Mouse (Mus musculus): ENCODE data around the gene Zfp513. TPM values are rescaled to one million over a fixed set of nuclear protein-coding genes. Genes with fewer than 3 reads are reported as not detected.

Zfp513 gene
- polyA plus RNA-seq, 1 experiment from 2014 or later: 6.5 TPM

- 93% methylated on average over 4 of the region's 4 CpGs for WGBS
- H3K4me2 ChIP-seq (ENCODE audit: low read depth, low read length): no peak overlapping the region
- no peak overlapping the region for H3K27ac ChIP-seq (ENCODE audit: low read length)
- no peak overlapping the region for H3K9ac ChIP-seq (ENCODE audit: low read length)
- H3K4me3 ChIP-seq (ENCODE audit: low read length): no peak overlapping the region
- H3K4me1 ChIP-seq (ENCODE audit: control insufficient read depth, insufficient read depth, low read length): peaks cover 18% of the 10 kb centered on the region
- ATAC-seq (replicated peaks; ENCODE audit: extremely low read depth, insufficient read depth, low FRiP score): no peak
- no peaks in the 10 kb centered on the region for H3K27me3 ChIP-seq (ENCODE audit: control insufficient read depth, insufficient read depth, low read length)
- peaks cover 58% of the 10 kb centered on the region for H3K36me3 ChIP-seq (ENCODE audit: control insufficient read depth, insufficient read depth)
- peaks cover 4% of the 10 kb centered on the region for H3K9me3 ChIP-seq (replicated peaks; ENCODE audit: control insufficient read depth, low read length)
These were observed 6.4 kb downstream of the Zfp513 start for GRCm38 (mm10) chr5:31195671-31196070.

- Histone ChIP-seq H3K27me3 (ENCODE audit: control insufficient read depth, insufficient read depth, low read length) (no peaks in the 10 kb centered on the region), H3K9me3 (replicated peaks; ENCODE audit: control insufficient read depth, low read length) (no peaks in the 10 kb centered on the region), H3K9ac (ENCODE audit: low read length) (peak overlapping the region; percentile 77; the same call in 1 of the 2 replicates), H3K4me3 (ENCODE audit: low read length) (peak overlapping the region; percentile 98), H3K4me2 (ENCODE audit: low read depth, low read length) (peak overlapping the region; percentile 95), H3K36me3 (ENCODE audit: control insufficient read depth, insufficient read depth) (peaks cover 60% of the 10 kb centered on the region), H3K4me1 (ENCODE audit: control insufficient read depth, insufficient read depth, low read length) (peaks cover 16% of the 10 kb centered on the region), H3K27ac (ENCODE audit: low read length) (no peak overlapping the region)
- ATAC-seq (replicated peaks; ENCODE audit: extremely low read depth, insufficient read depth, low FRiP score): no peak
- WGBS: 91% methylated on average over 16 of the region's 16 CpGs
These were observed 7.3 kb downstream of the Zfp513 start for GRCm38 (mm10) chr5:31194486-31195485.

GRCm38 (mm10) chr5:31193631-31194281 lies 8.3 kb downstream of the Zfp513 start:
- peaks cover 16% of the 10 kb centered on the region for H3K4me1 ChIP-seq (ENCODE audit: control insufficient read depth, insufficient read depth, low read length)
- peaks cover 56% of the 10 kb centered on the region for H3K36me3 ChIP-seq (ENCODE audit: control insufficient read depth, insufficient read depth)
- no peaks in the 10 kb centered on the region for H3K9me3 ChIP-seq (replicated peaks; ENCODE audit: control insufficient read depth, low read length)
- H3K4me3 ChIP-seq (ENCODE audit: low read length): peak overlapping the region; percentile 98
- H3K27ac ChIP-seq (ENCODE audit: low read length): peak overlapping the region; percentile 80
- no peaks in the 10 kb centered on the region for H3K27me3 ChIP-seq (ENCODE audit: control insufficient read depth, insufficient read depth, low read length)
- WGBS: 9% methylated on average over 25 of the region's 25 CpGs
- H3K9ac ChIP-seq (ENCODE audit: low read length): peak overlapping the region; percentile 77
- peak overlapping the region; percentile 95 for H3K4me2 ChIP-seq (ENCODE audit: low read depth, low read length)
- ATAC-seq (replicated peaks; ENCODE audit: extremely low read depth, insufficient read depth, low FRiP score): 0 out of 2 replicates have a peak, but pooled peaks have one; percentile 0

DNA sequence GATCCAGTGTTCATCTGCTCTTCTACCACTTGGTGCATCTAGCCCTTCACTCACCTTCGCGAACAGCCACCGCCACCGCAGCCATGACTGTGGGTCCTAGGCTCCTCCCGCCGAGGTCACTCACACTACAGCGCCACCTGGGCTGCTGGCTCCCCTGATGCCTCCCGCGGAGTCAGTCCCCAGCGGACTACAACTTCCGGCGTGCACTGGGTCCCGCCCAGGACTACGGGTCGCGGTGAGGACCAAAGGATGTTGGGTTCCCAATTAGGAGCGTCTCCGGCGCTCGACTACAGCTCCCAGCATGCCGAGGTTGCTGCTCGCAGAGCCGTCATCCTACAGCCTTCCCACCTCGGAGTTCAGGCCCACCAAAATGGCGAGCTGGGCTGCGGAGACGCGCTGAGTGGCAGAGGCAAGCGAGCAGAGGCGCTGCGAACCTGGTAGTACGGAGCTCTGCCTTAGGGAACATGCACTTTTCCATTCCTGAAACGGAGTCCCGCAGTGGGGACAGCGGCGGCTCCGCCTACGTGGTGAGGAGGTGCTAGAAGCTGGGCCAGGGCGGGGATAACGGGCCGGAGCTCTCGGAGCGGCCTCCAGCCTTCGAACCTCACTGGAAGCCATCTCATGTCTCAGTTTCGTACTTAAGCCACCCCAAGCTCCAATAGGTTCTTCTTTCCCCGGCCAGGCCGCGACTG lies 9.0 kb downstream of the Zfp513 start, which contains the start of the genes Snx17 and Eif2b4:
Snx17 (plus strand) TSS at position 289 of the 692 bp plus-strand sequence.
Eif2b4 (minus strand) TSS at position 492 of the 692 bp plus-strand sequence.
- peaks cover 56% of the 10 kb centered on the region for H3K36me3 ChIP-seq (ENCODE audit: control insufficient read depth, insufficient read depth)
- peak within 1 kb of the TSS; percentile 92 for H3K9ac ChIP-seq (ENCODE audit: low read length)
- under 1% methylated on average over 48 of the region's 48 CpGs for WGBS

DNA sequence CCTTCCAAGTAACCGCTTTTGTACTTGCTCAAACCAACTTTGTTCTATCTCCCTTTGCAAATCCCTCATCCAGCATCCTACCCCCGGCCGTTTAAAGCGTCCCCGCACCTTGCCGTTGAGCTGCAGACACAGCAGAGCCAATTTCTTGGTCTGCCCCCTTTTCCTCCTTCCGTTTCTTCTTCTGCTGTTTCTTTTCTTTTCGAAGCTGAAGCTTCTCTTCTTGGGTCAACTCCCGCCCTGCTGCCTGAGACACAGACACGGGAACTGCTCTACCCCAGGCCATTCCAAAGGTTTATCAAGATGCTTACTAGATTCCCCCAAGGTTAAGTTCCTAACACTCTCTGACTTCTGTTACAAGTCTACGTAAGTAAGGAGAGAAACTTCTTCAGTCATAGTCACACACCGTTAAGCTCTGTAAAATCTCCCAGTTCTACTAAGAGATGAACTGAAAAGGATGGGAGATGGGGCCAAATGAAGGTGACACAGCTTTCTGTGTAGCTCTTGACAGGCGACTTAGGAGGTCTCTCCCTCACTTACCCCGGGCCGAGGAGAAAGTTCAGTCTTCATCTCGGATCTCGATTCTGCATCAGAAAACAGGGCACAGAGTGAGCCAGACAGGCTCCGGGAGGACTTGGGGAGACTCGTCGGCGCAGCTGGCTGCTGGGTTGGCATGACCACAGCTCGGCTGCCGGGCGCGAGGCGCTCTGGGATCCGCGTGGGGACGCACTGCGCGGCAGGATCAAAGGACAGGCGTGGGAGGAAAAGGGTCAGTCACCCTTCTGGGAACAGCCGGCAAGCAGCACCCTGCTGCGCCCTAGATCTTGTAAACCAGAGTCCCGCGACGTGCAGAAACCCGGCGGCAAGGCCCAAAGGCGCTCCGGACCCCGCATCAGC lies 9.8 kb downstream of the Zfp513 start:
- peak overlapping the region; percentile 96 for H3K27ac ChIP-seq (ENCODE audit: low read length)
- H3K4me2 ChIP-seq (ENCODE audit: low read depth, low read length): peak overlapping the region; percentile 91
- WGBS: 12% methylated on average over 42 of the region's 42 CpGs
- no peaks in the 10 kb centered on the region for H3K9me3 ChIP-seq (replicated peaks; ENCODE audit: control insufficient read depth, low read length)
- peaks cover 16% of the 10 kb centered on the region for H3K4me1 ChIP-seq (ENCODE audit: control insufficient read depth, insufficient read depth, low read length)
- no peaks in the 10 kb centered on the region for H3K27me3 ChIP-seq (ENCODE audit: control insufficient read depth, insufficient read depth, low read length)
- peak overlapping the region; percentile 92 for H3K9ac ChIP-seq (ENCODE audit: low read length)
- peaks cover 57% of the 10 kb centered on the region for H3K36me3 ChIP-seq (ENCODE audit: control insufficient read depth, insufficient read depth)
- peak overlapping the region; percentile 98 for H3K4me3 ChIP-seq (ENCODE audit: low read length)
- ATAC-seq (replicated peaks; ENCODE audit: extremely low read depth, insufficient read depth, low FRiP score): peak; percentile 59

More for the DNA sequence above, 9.0 kb downstream of the Zfp513 start, which contains the start of the genes Snx17 and Eif2b4:
- H3K4me2 ChIP-seq (ENCODE audit: low read depth, low read length): peak within 1 kb of the TSS; percentile 95
- H3K9me3 ChIP-seq (replicated peaks; ENCODE audit: control insufficient read depth, low read length): no peaks in the 10 kb centered on the region
- peak within 1 kb of the TSS; percentile 98 for H3K4me3 ChIP-seq (ENCODE audit: low read length)
- peak; percentile 95 for ATAC-seq (replicated peaks; ENCODE audit: extremely low read depth, insufficient read depth, low FRiP score)
- peak within 1 kb of the TSS; percentile 96 for H3K27ac ChIP-seq (ENCODE audit: low read length)
- no peaks in the 10 kb centered on the region for H3K27me3 ChIP-seq (ENCODE audit: control insufficient read depth, insufficient read depth, low read length)
- peaks cover 16% of the 10 kb centered on the region for H3K4me1 ChIP-seq (ENCODE audit: control insufficient read depth, insufficient read depth, low read length)

- Histone ChIP-seq H3K4me2 (ENCODE audit: low read depth, low read length) (no peak overlapping the region), H3K9me3 (replicated peaks; ENCODE audit: control insufficient read depth, low read length) (no peaks in the 10 kb centered on the region), H3K36me3 (ENCODE audit: control insufficient read depth, insufficient read depth) (peaks cover 38% of the 10 kb centered on the region), H3K4me1 (ENCODE audit: control insufficient read depth, insufficient read depth, low read length) (peaks cover 16% of the 10 kb centered on the region), H3K27ac (ENCODE audit: low read length) (no peak overlapping the region), H3K9ac (ENCODE audit: low read length) (no peak overlapping the region), H3K27me3 (ENCODE audit: control insufficient read depth, insufficient read depth, low read length) (no peaks in the 10 kb centered on the region), H3K4me3 (ENCODE audit: low read length) (no peak overlapping the region)
- 88% methylated on average over 9 of the region's 9 CpGs for WGBS
- no peak for ATAC-seq (replicated peaks; ENCODE audit: extremely low read depth, insufficient read depth, low FRiP score)
These were observed 11.9 kb downstream of the Zfp513 start for GRCm38 (mm10) chr5:31190201-31190600.

DNA sequence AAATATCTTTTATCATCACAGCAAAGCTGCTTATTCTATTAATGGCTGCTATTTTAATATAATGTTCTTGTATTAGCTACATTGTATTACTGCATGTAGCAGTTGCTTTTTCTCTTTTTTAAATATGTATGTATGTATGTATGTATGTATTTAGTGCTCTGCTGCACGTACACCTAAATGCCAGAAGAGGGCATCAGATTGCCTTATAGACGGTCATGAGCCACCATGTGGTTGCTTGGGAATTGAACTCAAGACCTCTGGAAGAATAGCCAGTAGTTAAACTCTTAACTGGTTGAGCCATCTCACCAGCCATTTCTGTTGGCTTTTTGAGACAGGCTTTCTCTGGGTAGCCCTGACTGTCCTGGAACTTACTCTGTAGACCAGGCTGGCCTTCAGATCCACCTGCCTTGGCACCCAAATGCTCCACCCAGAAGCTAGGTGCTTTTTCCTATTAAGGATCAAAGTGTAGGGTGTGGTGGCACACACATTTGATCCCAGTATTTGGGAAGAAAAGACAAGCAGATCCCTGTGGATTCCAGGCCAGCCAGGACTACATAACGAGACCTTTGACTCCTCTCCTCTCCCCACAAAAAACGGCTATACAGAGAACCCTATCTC lies 13.8 kb downstream of the Zfp513 start:
- Histone ChIP-seq H3K4me2 (ENCODE audit: low read depth, low read length) (no peak overlapping the region), H3K27me3 (ENCODE audit: control insufficient read depth, insufficient read depth, low read length) (no peaks in the 10 kb centered on the region), H3K27ac (ENCODE audit: low read length) (no peak overlapping the region), H3K4me1 (ENCODE audit: control insufficient read depth, insufficient read depth, low read length) (peaks cover 9% of the 10 kb centered on the region), H3K4me3 (ENCODE audit: low read length) (no peak overlapping the region), H3K36me3 (ENCODE audit: control insufficient read depth, insufficient read depth) (peaks cover 36% of the 10 kb centered on the region), H3K9me3 (replicated peaks; ENCODE audit: control insufficient read depth, low read length) (no peaks in the 10 kb centered on the region), H3K9ac (ENCODE audit: low read length) (no peak overlapping the region)
- no peak for ATAC-seq (replicated peaks; ENCODE audit: extremely low read depth, insufficient read depth, low FRiP score)
- WGBS: 78% methylated on average over 4 of the region's 4 CpGs
